Mouse (Mus musculus) liver, embryonic 16.5 days (tissue): ENCODE data around the gene Fam131b. TPM values are rescaled to one million over a fixed set of nuclear protein-coding genes. Genes with fewer than 3 reads are reported as not detected.

Source experiments
- ATAC-seq: fragments of 200-750 bp; cut with Nextera tagmentation; 2 replicates; pipeline ENCODE4 v1.8.0; 2017; ENCODE audit warnings: low read depth, mild to moderate bottlenecking, moderate number of reproducible peaks, moderate library complexity
- H3K27ac ChIP-seq: fragments of 300-500 bp; sonication (generic); 2 replicates; pipeline ENCODE4 v1.5.1; 2014; ENCODE audit warnings: mild to moderate bottlenecking, low read length
- H3K27me3 ChIP-seq: fragments of 300-500 bp; sonication (generic); 2 replicates; pipeline ENCODE4 v1.6.1; 2014; ENCODE audit warnings: low read depth, low read length, mixed read lengths; ENCODE audit not compliant: control insufficient read depth, insufficient read depth
- H3K36me3 ChIP-seq: fragments of 300-500 bp; sonication (generic); 2 replicates; pipeline ENCODE4 v1.6.1; 2014; ENCODE audit warnings: mild to moderate bottlenecking; ENCODE audit not compliant: control insufficient read depth, insufficient read depth
- H3K4me1 ChIP-seq: fragments of 300-500 bp; sonication (generic); 2 replicates; pipeline ENCODE4 v1.6.1; 2014; ENCODE audit warnings: low read depth, low read length, mixed read lengths; ENCODE audit not compliant: control insufficient read depth
- H3K4me2 ChIP-seq: fragments of 300-500 bp; sonication (generic); 2 replicates; pipeline ENCODE4 v1.6.1; 2014; ENCODE audit warnings: low read depth, low read length, mixed read lengths
- H3K4me3 ChIP-seq: fragments of 300-500 bp; sonication (generic); 2 replicates; pipeline ENCODE4 v1.5.1; 2014; ENCODE audit warnings: low read depth, mild to moderate bottlenecking, low read length
- H3K9ac ChIP-seq: fragments of 300-500 bp; sonication (generic); 2 replicates; pipeline ENCODE4 v1.6.1; 2014; ENCODE audit warnings: low read depth, low read length
- H3K9me3 ChIP-seq: fragments of 300-500 bp; sonication (generic); replicated peaks from 2 replicates; pipeline ENCODE4 v1.6.1; 2016; ENCODE audit warnings: low read length; ENCODE audit not compliant: control insufficient read depth
- WGBS: fragments of 180-500 bp; shearing (Covaris S2); extraction: QIAGEN DNeasy Blood & Tissue Kit; methylation state at CpG from one replicate; pipeline ENCODE4 v1.1.7; 2014; ENCODE audit not compliant: insufficient replicate concordance; 5-methylcytosine and 5-hydroxymethylcytosine counted together
- polyA plus RNA-seq: library from polyadenylated mRNA; unstranded; fragments of >200 nt; fragmentation: Nextera tagmentation; extraction: Ambion mirVana; gene quantifications from 2 replicates; pipeline ENCODE4 v1.2.1, GENCODE M21; 2015

Fam131b gene
- polyA plus RNA-seq, 1 experiment from 2014 or later, result not detected

- Histone ChIP-seq H3K4me2 (no peak overlapping the region), H3K27me3 (no peaks in the 10 kb centered on the region), H3K4me3 (no peak overlapping the region), H3K36me3 (peaks cover 39% of the 10 kb centered on the region), H3K4me1 (no peaks in the 10 kb centered on the region), H3K9ac (no peak overlapping the region), H3K27ac (no peak overlapping the region), H3K9me3 (no peaks in the 10 kb centered on the region)
- 65% methylated on average over 5 of the region's 5 CpGs for WGBS
- ATAC-seq, result no peak
Measured at GRCm38 (mm10) chr6:42282865-42283528, 41.4 kb downstream of the Fam131b start.

- Histone ChIP-seq H3K9me3 (no peaks in the 10 kb centered on the region), H3K4me1 (no peaks in the 10 kb centered on the region; the same call in 1 of the 2 replicates), H3K27me3 (no peaks in the 10 kb centered on the region), H3K36me3 (peaks cover 75% of the 10 kb centered on the region), H3K27ac (no peak overlapping the region), H3K4me2 (no peak overlapping the region), H3K9ac (no peak overlapping the region), H3K4me3 (no peak overlapping the region)
- 81% methylated on average over 2 of the region's 2 CpGs for WGBS
- ATAC-seq, result no peak
Measured at GRCm38 (mm10) chr6:42276151-42276550, 48.3 kb downstream of the Fam131b start.

GRCm38 (mm10) chr6:42270817-42271216 lies 53.6 kb downstream of the Fam131b start:
- ATAC-seq, result no peak
- H3K9me3 ChIP-seq, result no peaks in the 10 kb centered on the region
- no peak overlapping the region for H3K4me2 ChIP-seq
- H3K4me1 ChIP-seq, result peaks cover 3% of the 10 kb centered on the region
- H3K27me3 ChIP-seq, result no peaks in the 10 kb centered on the region
- H3K27ac ChIP-seq, result no peak overlapping the region
- peaks cover 55% of the 10 kb centered on the region for H3K36me3 ChIP-seq
- no peak overlapping the region for H3K4me3 ChIP-seq
- H3K9ac ChIP-seq, result no peak overlapping the region

- Histone ChIP-seq H3K4me2 (peak overlapping the region; percentile 71), H3K9ac (peak overlapping the region; percentile 84), H3K4me1 (peaks cover 11% of the 10 kb centered on the region), H3K36me3 (peaks cover 27% of the 10 kb centered on the region), H3K4me3 (peak overlapping the region; percentile 79), H3K27ac (peak overlapping the region; percentile 89), H3K27me3 (no peaks in the 10 kb centered on the region), H3K9me3 (no peaks in the 10 kb centered on the region)
- no peak for ATAC-seq
- under 1% methylated on average over 21 of the region's 21 CpGs for WGBS
Measured at GRCm38 (mm10) chr6:42265391-42266330, 58.8 kb downstream of the Fam131b start.

Other genes with a start within 250 kb of the Fam131b start
- not detected in 2 replicates for gene Tas2r139, start 183.7 kb downstream of the Fam131b start, polyA plus RNA-seq
- not detected in 2 replicates for gene Tas2r144, start 109.3 kb downstream of the Fam131b start, polyA plus RNA-seq
- 7.7 and 8.1 TPM in 2 replicates for gene Gstk1, start 78.7 kb downstream of the Fam131b start, polyA plus RNA-seq
- 0.21 TPM in 1 of 2 replicates, not detected in the other for gene Tmem139, start 62.7 kb downstream of the Fam131b start, polyA plus RNA-seq
- gene Casp2, start 59.7 kb downstream of the Fam131b start, polyA plus RNA-seq, result 23.4 and 24.5 TPM in 2 replicates
- gene Clcn1, start 38.0 kb downstream of the Fam131b start, polyA plus RNA-seq, result 0.08 and 0.14 TPM in 2 replicates
- gene Zyx, start 25.0 kb upstream of the Fam131b start, polyA plus RNA-seq, result 35.2 and 43.2 TPM in 2 replicates
- 7.3 and 8.4 TPM in 2 replicates for gene Epha1, start 48.6 kb upstream of the Fam131b start, polyA plus RNA-seq
- gene Tas2r143, start 75.6 kb upstream of the Fam131b start, polyA plus RNA-seq, result not detected in 2 replicates
- not detected in 2 replicates for gene Tas2r135, start 80.8 kb upstream of the Fam131b start, polyA plus RNA-seq
- not detected in 2 replicates for gene Tas2r126, start 109.9 kb upstream of the Fam131b start, polyA plus RNA-seq
- gene Olfr458, start 140.6 kb upstream of the Fam131b start, polyA plus RNA-seq, result not detected in 2 replicates
- gene Olfr457, start 151.7 kb upstream of the Fam131b start, polyA plus RNA-seq, result not detected in 2 replicates
- gene Olfr456, start 162.6 kb upstream of the Fam131b start, polyA plus RNA-seq, result not detected in 2 replicates
- gene Olfr455, start 222.9 kb upstream of the Fam131b start, polyA plus RNA-seq, result not detected in 2 replicates